Comparison of ENCODE assay signal across 8 mouse cellular contexts in the genomic region with DNA sequence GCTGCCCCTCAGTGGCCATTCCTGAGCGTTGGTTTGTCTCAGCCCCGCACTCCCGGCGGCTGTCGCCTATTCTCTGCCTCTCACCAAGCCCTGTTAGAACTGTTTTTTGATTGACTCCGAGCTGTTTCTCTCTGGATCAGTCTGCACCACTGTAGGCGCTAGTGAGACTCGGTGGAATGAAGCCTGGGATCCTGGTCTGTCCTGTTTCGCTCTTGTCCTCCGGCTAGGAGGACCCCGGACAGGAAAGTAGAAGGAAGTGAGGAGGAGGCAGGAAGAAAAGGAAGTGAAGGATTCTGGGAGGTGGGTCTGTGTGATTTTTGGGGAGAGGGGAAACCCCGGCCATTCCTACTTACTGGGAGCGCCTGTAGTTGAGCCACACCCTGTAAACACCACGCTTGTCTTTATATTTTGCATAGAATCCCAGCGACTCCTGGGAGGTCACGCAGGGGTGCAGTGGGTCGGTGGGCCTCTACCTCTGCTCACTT. TPM values are rescaled to one million over a fixed set of nuclear protein-coding genes. Genes with fewer than 3 reads are reported as not detected.
DNase-seq lines count a peak whose midpoint lies in the region; ATAC-seq and TF ChIP-seq lines count a peak whose summit lies in the region.

No protein-coding gene starts in this region.

- H3K27ac ChIP-seq in heart, adult 2 months, result peak overlapping the region; percentile 81
- H3K27ac ChIP-seq in kidney, adult 2 months (ENCODE audit: insufficient read depth, low read depth, low read length), result peak overlapping the region; percentile 49
- peak overlapping the region; percentile 90 for H3K27ac ChIP-seq in lung, postnatal 0 days (ENCODE audit: low read length)

- TF ChIP-seq CTCF in heart, adult 2 months (IDR thresholded peaks at IDR 0.05), result peak; percentile 58
- TF ChIP-seq CTCF in kidney, adult 2 months (conservative IDR thresholded peaks at IDR 0.05; ENCODE audit: insufficient read depth, insufficient read length, low read depth, low read length), result peak; percentile 37
- TF ChIP-seq CTCF in lung, postnatal 0 days (IDR thresholded peaks at IDR 0.05), result peak; percentile 62

- peak; percentile 41 for DNase-seq in urinary bladder, postnatal 25 days (ENCODE audit: low spot score)
- DNase-seq in urinary bladder, postnatal 10 days (ENCODE audit: low spot score), result no peak
- DNase-seq in cerebellum, adult 9-10 months, result peak; percentile 66
- peak; percentile 74 to 77 for DNase-seq in heart, adult 2 months
- peak; percentile 81 for DNase-seq in kidney, adult 2 months
- DNase-seq in lung, postnatal 0 days (ENCODE audit: low spot score), result peak; percentile 81
- peak; percentile 74 for DNase-seq in retina, postnatal 1 day
- no peak for DNase-seq in left cerebral cortex, adult 8-10 months (ENCODE audit: low spot score in 2 of 2)

- no peaks in the 10 kb centered on the region for H3K27me3 ChIP-seq in heart, adult 2 months (ENCODE audit: control insufficient read depth, insufficient read depth, low read length)
- H3K27me3 ChIP-seq in kidney, adult 2 months (replicated peaks; ENCODE audit: control insufficient read depth, insufficient read depth, low read length), result no peaks in the 10 kb centered on the region
- no peaks in the 10 kb centered on the region; the same call in 1 of the 2 replicates for H3K27me3 ChIP-seq in lung, postnatal 0 days (replicated peaks; ENCODE audit: insufficient read depth, low read length)

- peak overlapping the region; percentile 52 for H3K9ac ChIP-seq in heart, adult 2 months (ENCODE audit: low read depth, low read length)
- H3K9ac ChIP-seq in lung, postnatal 0 days (replicated peaks; ENCODE audit: low read depth), result peak overlapping the region; percentile 84

- intact Hi-C loops in heart, adult 2 months (cut with DNase I), result loop anchor here (10.0 kb wide), 1 partner anchor 53 kb away; no protein-coding TSS in a partner anchor

- no peaks in the 10 kb centered on the region for H3K36me3 ChIP-seq in heart, adult 2 months (ENCODE audit: control insufficient read depth, insufficient read depth, low read length)
- H3K36me3 ChIP-seq in kidney, adult 2 months (ENCODE audit: control insufficient read depth, insufficient read depth, low read length), result no peaks in the 10 kb centered on the region; the same call in 1 of the 2 replicates
- 0 out of 2 replicates have a peak, but pooled peaks cover 8% of the 10 kb centered on the region for H3K36me3 ChIP-seq in lung, postnatal 0 days (ENCODE audit: insufficient read depth, low read length)

- ATAC-seq in lung, postnatal 0 days, result peak; percentile 40

- TF ChIP-seq POLR2A in heart, adult 2 months (IDR thresholded peaks at IDR 0.05; ENCODE audit: insufficient read depth, low read depth, low read length), result peak; percentile 55; the same call in 1 of the 2 replicates
- TF ChIP-seq POLR2A in kidney, adult 2 months (IDR thresholded peaks at IDR 0.05; ENCODE audit: low read depth, low read length), result no peak

- H3K4me3 ChIP-seq in heart, adult 2 months, result peak overlapping the region; percentile 81
- peak overlapping the region; percentile 50 for H3K4me3 ChIP-seq in kidney, adult 2 months (ENCODE audit: insufficient read depth, low read depth, low read length)
- peak overlapping the region; percentile 96 for H3K4me3 ChIP-seq in lung, postnatal 0 days (ENCODE audit: low read depth, low read length)

- peak overlapping the region; percentile 76 for H3K4me2 ChIP-seq in lung, postnatal 0 days (replicated peaks; ENCODE audit: low read depth, low read length)

- under 1% methylated on average over 17 of the region's 17 CpGs for WGBS in heart, adult 2 months
- WGBS in kidney, adult 2 months, result under 1% methylated on average over 17 of the region's 17 CpGs
- under 1% methylated on average over 17 of the region's 17 CpGs for WGBS in lung, postnatal 0 days

- no peaks in the 10 kb centered on the region; the same call in 1 of the 2 replicates for H3K79me2 ChIP-seq in heart, adult 2 months (replicated peaks; ENCODE audit: control insufficient read depth, insufficient read depth, low read length)

- no peak for TF ChIP-seq EP300 in heart, adult 2 months (IDR thresholded peaks at IDR 0.05; ENCODE audit: insufficient read depth, low read depth, low read length)
- TF ChIP-seq EP300 in lung, postnatal 0 days (IDR thresholded peaks at IDR 0.05), result no peak

- peaks cover 15% of the 10 kb centered on the region for H3K4me1 ChIP-seq in heart, adult 2 months (ENCODE audit: control insufficient read depth, insufficient read depth, low read length)
- peaks cover 4% of the 10 kb centered on the region; the same call in 1 of the 2 replicates for H3K4me1 ChIP-seq in kidney, adult 2 months (ENCODE audit: control insufficient read depth, insufficient read depth, low read length)
- peaks cover 12% of the 10 kb centered on the region for H3K4me1 ChIP-seq in lung, postnatal 0 days (ENCODE audit: insufficient read depth, low read depth, low read length)

- no peaks in the 10 kb centered on the region for H3K9me3 ChIP-seq in lung, postnatal 0 days (ENCODE audit: low read length)

RNA-seq across cellular contexts. Expression of gene Pheta1, which starts 0.7 kb away (rescaled TPM):
- total RNA-seq in heart, adult 2 months (2021), result 1 to 10 TPM; 9.3 TPM
- polyA plus RNA-seq in heart, adult 2 months (2012; rRNA removed), result 12.5 and 12.7 TPM in 2 replicates
- polyA plus RNA-seq in kidney, adult 2 months (2012; rRNA removed), result 19.1 and 23.4 TPM in 2 replicates
- polyA plus RNA-seq in lung, postnatal 0 days (2015; fragmentation: Nextera tagmentation; extraction: Ambion mirVana), result 22.7 and 23.4 TPM in 2 replicates
- 10 to 100 TPM in 2 of 4 experiments, 1 to 10 TPM in 2; 9.3 to 11.0 (median 9.7) TPM for total RNA-seq in left cerebral cortex, adult 8-10 months (2022)

RNA-seq across cellular contexts. Expression of gene Sh2b3, which starts 10.6 kb away (rescaled TPM):
- 10 to 100 TPM; 21.6 to 22.5 TPM for total RNA-seq in heart, adult 2 months (2021)
- 19.3 and 20.1 TPM in 2 replicates for polyA plus RNA-seq in heart, adult 2 months (2012; rRNA removed)
- 19.7 and 20.8 TPM in 2 replicates for polyA plus RNA-seq in kidney, adult 2 months (2012; rRNA removed)
- polyA plus RNA-seq in lung, postnatal 0 days (2015; fragmentation: Nextera tagmentation; extraction: Ambion mirVana), result 24.4 and 26.2 TPM in 2 replicates
- total RNA-seq in left cerebral cortex, adult 8-10 months (2022), result 10 to 100 TPM; 17.9 to 22.1 (median 19.9) TPM

Comparison
In these comparisons a context has a peak if more than half of its experiments do, and no peak if none do; other contexts are left out.
1. DNase-seq: peak in urinary bladder, postnatal 25 days (single experiment), cerebellum, adult 9-10 months (single experiment), heart, adult 2 months (2 of 2), kidney, adult 2 months (single experiment), lung, postnatal 0 days (single experiment) and retina, postnatal 1 day (single experiment); none in urinary bladder, postnatal 10 days (single experiment) and left cerebral cortex, adult 8-10 months (0 of 2).
2. Peak in every context shown above with its lines, with median percentiles within 50 percentile points of each other: H3K27ac ChIP-seq, H3K4me3 ChIP-seq and CTCF ChIP-seq.